Mouse (Mus musculus): Measurements from ENCODE around the gene Wnt9a. TPM values are rescaled to one million over a fixed set of nuclear protein-coding genes. Genes with fewer than 3 reads are reported as not detected.

Wnt9a gene
- polyA plus RNA-seq, 1 experiment from 2014 or later, result 1.5 TPM

DNA sequence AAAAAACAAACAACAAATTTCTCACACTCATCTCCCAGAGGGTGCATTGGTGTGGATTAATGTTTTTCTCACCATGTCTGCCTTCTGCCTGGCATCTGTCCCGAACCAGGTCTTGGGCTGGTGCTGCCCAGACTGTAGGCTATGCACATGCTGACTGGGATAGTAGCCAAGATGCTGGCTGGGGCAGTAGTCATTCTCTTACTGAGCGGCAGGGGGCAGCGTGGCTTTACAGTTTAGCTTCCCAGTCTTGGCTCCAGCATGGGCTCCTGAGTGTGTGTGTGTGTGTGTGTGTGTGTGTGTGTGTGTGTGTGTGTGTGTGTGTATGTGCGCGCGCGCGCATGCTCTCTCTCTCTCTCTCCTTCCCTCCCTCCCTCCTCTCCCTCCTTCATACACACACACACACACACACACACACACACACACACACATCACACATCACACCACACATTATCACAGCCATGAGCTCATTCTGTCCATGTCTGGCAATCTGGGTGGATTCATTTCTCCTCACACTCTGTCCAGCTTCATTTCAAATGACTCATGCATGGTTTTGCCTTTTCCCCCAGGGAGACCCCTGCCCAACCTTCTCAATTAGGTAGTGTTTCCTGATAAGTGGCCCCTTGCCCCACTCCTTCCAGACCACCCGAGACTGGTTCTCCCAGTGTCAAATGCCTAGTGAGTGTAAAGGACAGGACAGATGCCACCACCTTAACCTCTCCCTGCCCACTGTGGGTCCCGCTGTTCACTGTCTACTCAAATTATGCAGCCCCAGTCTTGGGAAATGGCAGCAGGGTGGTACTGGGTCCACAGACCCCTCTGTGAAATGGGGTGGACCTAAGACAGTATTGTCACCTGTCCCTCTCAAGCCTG lies 3.8 kb upstream of the Wnt9a start:
- 0 out of 2 replicates have a peak, but pooled peaks have one; percentile 15 for ATAC-seq (ENCODE audit: insufficient read depth)
- H3K27ac ChIP-seq (ENCODE audit: low read depth), result no peak overlapping the region
- H3K4me3 ChIP-seq (ENCODE audit: low read depth, low read length), result no peak overlapping the region
- H3K36me3 ChIP-seq (ENCODE audit: insufficient read depth), result no peaks in the 10 kb centered on the region
- TF ChIP-seq CTCF (IDR thresholded peaks at IDR 0.05; ENCODE audit: low read depth), result peak; percentile 93
- H3K27me3 ChIP-seq (ENCODE audit: insufficient read depth, low read length), result peaks cover 44% of the 10 kb centered on the region
- 19% methylated on average over 5 of the region's 10 CpGs for WGBS
- H3K9ac ChIP-seq, result no peak overlapping the region
- DNase-seq, result peak; percentile 93
- no peak overlapping the region for H3K4me2 ChIP-seq
- no peaks in the 10 kb centered on the region for H3K9me3 ChIP-seq (ENCODE audit: low read depth, low read length)
- peaks cover 6% of the 10 kb centered on the region; the same call in 1 of the 2 replicates for H3K4me1 ChIP-seq (ENCODE audit: insufficient read depth)

- Histone ChIP-seq H3K9ac (no peak overlapping the region), H3K4me3 (ENCODE audit: low read depth, low read length) (no peak overlapping the region), H3K4me1 (ENCODE audit: insufficient read depth) (peaks cover 8% of the 10 kb centered on the region; the same call in 1 of the 2 replicates), H3K27ac (ENCODE audit: low read depth) (no peak overlapping the region), H3K27me3 (ENCODE audit: insufficient read depth, low read length) (peaks cover 58% of the 10 kb centered on the region), H3K9me3 (ENCODE audit: low read depth, low read length) (no peaks in the 10 kb centered on the region), H3K4me2 (no peak overlapping the region), H3K36me3 (ENCODE audit: insufficient read depth) (no peaks in the 10 kb centered on the region)
- no peak for TF ChIP-seq CTCF (IDR thresholded peaks at IDR 0.05; ENCODE audit: low read depth)
- 25% methylated on average over 22 of the region's 22 CpGs for WGBS
- ATAC-seq (ENCODE audit: insufficient read depth) (no peak), DNase-seq (no peak)
Observed at GRCm38 (mm10) chr11:59305008-59305820, 1.5 kb upstream of the Wnt9a start.

DNA sequence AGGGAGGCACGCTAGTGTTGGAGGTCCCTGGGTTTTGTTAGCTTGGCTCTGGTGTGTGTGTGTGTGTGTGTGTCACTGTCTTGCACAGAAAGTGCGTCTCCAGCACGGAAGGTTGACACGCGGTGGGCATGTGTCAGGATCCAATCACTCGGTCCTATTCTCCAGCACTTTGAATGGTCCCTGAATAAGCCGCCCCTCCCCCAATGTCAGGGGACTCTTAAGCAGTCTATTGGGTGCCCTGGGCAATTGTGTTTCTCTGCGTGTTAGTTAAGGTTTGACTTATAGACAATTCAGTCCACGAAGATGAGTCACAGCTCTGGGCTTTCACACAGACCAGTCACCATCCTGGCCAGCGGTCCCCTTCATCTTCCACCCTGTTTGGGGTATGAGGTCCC lies 910 bp upstream of the Wnt9a start:
- WGBS, result 8% methylated on average over 10 of the region's 10 CpGs
- H3K4me2 ChIP-seq, result peak overlapping the region; percentile 93
- no peak for DNase-seq
- H3K4me1 ChIP-seq (ENCODE audit: insufficient read depth), result peaks cover 8% of the 10 kb centered on the region; the same call in 1 of the 2 replicates
- no peak overlapping the region for H3K27ac ChIP-seq (ENCODE audit: low read depth)
- H3K9ac ChIP-seq, result no peak overlapping the region
- no peak for TF ChIP-seq CTCF (IDR thresholded peaks at IDR 0.05; ENCODE audit: low read depth)
- H3K27me3 ChIP-seq (ENCODE audit: insufficient read depth, low read length), result peaks cover 58% of the 10 kb centered on the region
- 0 out of 2 replicates have a peak, but pooled peaks have one; percentile 1 for ATAC-seq (ENCODE audit: insufficient read depth)
- peak overlapping the region; percentile 59 for H3K4me3 ChIP-seq (ENCODE audit: low read depth, low read length)
- H3K36me3 ChIP-seq (ENCODE audit: insufficient read depth), result no peaks in the 10 kb centered on the region
- no peaks in the 10 kb centered on the region for H3K9me3 ChIP-seq (ENCODE audit: low read depth, low read length)

DNA sequence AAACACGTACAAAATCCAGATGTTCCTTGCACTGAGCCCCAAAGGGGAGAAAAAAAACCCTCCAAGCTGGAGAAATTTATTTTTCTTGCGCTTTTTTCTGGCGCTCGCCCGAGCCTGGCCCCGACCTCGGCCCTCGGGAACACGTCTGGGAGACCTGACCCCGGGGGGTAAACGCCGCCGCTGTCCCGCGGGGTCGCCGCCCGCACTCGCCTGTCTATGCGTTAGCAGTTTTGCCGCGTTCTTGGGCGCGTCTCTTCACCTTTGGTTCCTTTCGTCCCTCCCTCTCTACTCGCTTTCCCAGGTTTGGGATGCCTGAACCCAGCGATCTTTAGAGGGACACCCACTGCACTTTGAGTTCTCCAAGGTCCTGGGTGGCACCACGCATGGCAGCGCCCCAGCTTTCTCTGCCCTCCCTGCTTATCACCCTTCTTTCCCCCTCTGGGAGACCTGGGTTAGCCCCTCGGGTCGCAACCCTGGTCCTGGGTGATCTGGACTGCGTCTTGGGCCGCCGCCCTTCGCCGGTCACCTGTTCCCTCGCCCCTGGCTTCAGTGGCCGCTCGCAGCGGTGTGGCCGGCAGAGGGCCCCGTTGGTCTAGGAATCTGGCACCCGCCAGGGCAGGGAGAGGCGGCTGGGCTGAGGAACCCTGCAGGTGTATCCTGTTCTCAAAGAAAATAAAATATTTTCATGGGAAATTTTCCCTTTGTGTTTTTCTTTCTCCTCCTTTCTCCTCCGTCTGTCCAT lies 865 bp downstream of the Wnt9a start:
- peak overlapping the region; percentile 93 for H3K4me2 ChIP-seq
- peak overlapping the region; percentile 54; the same call in 1 of the 2 replicates for H3K9ac ChIP-seq
- TF ChIP-seq CTCF (IDR thresholded peaks at IDR 0.05; ENCODE audit: low read depth), result peak; percentile 90
- WGBS, result 1% methylated on average over 45 of the region's 45 CpGs
- H3K27ac ChIP-seq (ENCODE audit: low read depth), result no peak overlapping the region
- ATAC-seq (ENCODE audit: insufficient read depth) (no peak; the same call in 1 of the 2 replicates), DNase-seq (peak; percentile 84)
- peaks cover 8% of the 10 kb centered on the region; the same call in 1 of the 2 replicates for H3K4me1 ChIP-seq (ENCODE audit: insufficient read depth)
- H3K4me3 ChIP-seq (ENCODE audit: low read depth, low read length), result peak overlapping the region; percentile 59
- H3K36me3 ChIP-seq (ENCODE audit: insufficient read depth), result no peaks in the 10 kb centered on the region
- H3K27me3 ChIP-seq (ENCODE audit: insufficient read depth, low read length), result peaks cover 66% of the 10 kb centered on the region
- no peaks in the 10 kb centered on the region for H3K9me3 ChIP-seq (ENCODE audit: low read depth, low read length)

- Histone ChIP-seq H3K9ac (no peak overlapping the region), H3K4me3 (ENCODE audit: low read depth, low read length) (peak overlapping the region; percentile 59), H3K27me3 (ENCODE audit: insufficient read depth, low read length) (peaks cover 66% of the 10 kb centered on the region)
Observed at GRCm38 (mm10) chr11:59308164-59308542, 1.4 kb downstream of the Wnt9a start.

GRCm38 (mm10) chr11:59308625-59309024 lies 1.9 kb downstream of the Wnt9a start:
- ATAC-seq (ENCODE audit: insufficient read depth) (no peak), DNase-seq (no peak)
- Histone ChIP-seq H3K4me3 (ENCODE audit: low read depth, low read length) (no peak overlapping the region), H3K9ac (no peak overlapping the region), H3K36me3 (ENCODE audit: insufficient read depth) (no peaks in the 10 kb centered on the region), H3K27ac (ENCODE audit: low read depth) (peak overlapping the region; percentile 59; the same call in 1 of the 2 replicates), H3K9me3 (ENCODE audit: low read depth, low read length) (no peaks in the 10 kb centered on the region), H3K27me3 (ENCODE audit: insufficient read depth, low read length) (peaks cover 66% of the 10 kb centered on the region), H3K4me2 (peak overlapping the region; percentile 93), H3K4me1 (ENCODE audit: insufficient read depth) (peaks cover 8% of the 10 kb centered on the region; the same call in 1 of the 2 replicates)
- 37% methylated on average over 6 of the region's 6 CpGs for WGBS
- no peak for TF ChIP-seq CTCF (IDR thresholded peaks at IDR 0.05; ENCODE audit: low read depth)

More at GRCm38 (mm10) chr11:59308164-59308542, 1.4 kb downstream of the Wnt9a start:
- Histone ChIP-seq H3K36me3 (ENCODE audit: insufficient read depth) (no peaks in the 10 kb centered on the region), H3K27ac (ENCODE audit: low read depth) (no peak overlapping the region), H3K4me2 (peak overlapping the region; percentile 93), H3K4me1 (ENCODE audit: insufficient read depth) (peaks cover 8% of the 10 kb centered on the region; the same call in 1 of the 2 replicates), H3K9me3 (ENCODE audit: low read depth, low read length) (no peaks in the 10 kb centered on the region)
- no peak for ATAC-seq (ENCODE audit: insufficient read depth)
- no peak for TF ChIP-seq CTCF (IDR thresholded peaks at IDR 0.05; ENCODE audit: low read depth)
- 28% methylated on average over 12 of the region's 12 CpGs for WGBS
- no peak for DNase-seq
